Mouse (Mus musculus): Measurements from ENCODE around the gene Mbd3. TPM values are rescaled to one million over a fixed set of nuclear protein-coding genes. Genes with fewer than 3 reads are reported as not detected.

The Mbd3 gene
- total and polyA plus RNA-seq, 3 experiments: 41.7 to 244 (median 42.0) TPM

- Histone ChIP-seq H3K4me1 (ENCODE audit: insufficient read depth, low read depth, low read length) (peaks cover 66% of the 10 kb centered on the region), H3K4me3 (ENCODE audit: low read depth, low read length) (peak overlapping the region; percentile 62; the same call in 1 of the 2 replicates)
- TF ChIP-seq GATA2 (IDR thresholded peaks at IDR 0.05; ENCODE audit: borderline replicate concordance, low read depth, low read length) (no peak), POLR2AphosphoS5 (IDR thresholded peaks at IDR 0.05; ENCODE audit: insufficient replicate concordance, low read depth, low read length) (0 out of 2 replicates have a peak, but pooled peaks have one; percentile 18), GATA1 (IDR thresholded peaks at IDR 0.05; ENCODE audit: borderline replicate concordance, low read length) (no peak), TAL1 (conservative IDR thresholded peaks at IDR 0.05; ENCODE audit: low read depth, low read length) (no peak)
Observed at GRCm38 (mm10) chr10:80434823-80435222, 35.5 kb upstream of the Mbd3 start.

GRCm38 (mm10) chr10:80434233-80434592, 34.9 kb upstream of the Mbd3 start:
- DNase-seq (ENCODE audit: low spot score) (no peak), ATAC-seq (ENCODE audit: extremely low read depth, insufficient number of reproducible peaks, low FRiP score, poor library complexity, severe bottlenecking) (no peak)
- Histone ChIP-seq H3K36me3 (replicated peaks) (peaks cover 27% of the 10 kb centered on the region), H3K4me3 (ENCODE audit: low read depth, low read length) (peak overlapping the region; percentile 53; the same call in 1 of the 2 replicates), H3K9me3 (replicated peaks) (no peaks in the 10 kb centered on the region), H3K4me1 (ENCODE audit: insufficient read depth, low read depth, low read length) (peaks cover 68% of the 10 kb centered on the region), H3K27me3 (ENCODE audit: insufficient read depth, low read length) (peaks cover 4% of the 10 kb centered on the region; the same call in 1 of the 2 replicates)
- no peak for TF ChIP-seq CTCF (IDR thresholded peaks at IDR 0.05; ENCODE audit: low read depth, low read length)
- no peak for TF ChIP-seq POLR2AphosphoS5 (IDR thresholded peaks at IDR 0.05; ENCODE audit: insufficient replicate concordance, low read depth, low read length)
- no peak for TF ChIP-seq GATA1 (IDR thresholded peaks at IDR 0.05; ENCODE audit: borderline replicate concordance, low read length)
- no peak for TF ChIP-seq TAL1 (conservative IDR thresholded peaks at IDR 0.05; ENCODE audit: low read depth, low read length)
- TF ChIP-seq GATA2 (IDR thresholded peaks at IDR 0.05; ENCODE audit: borderline replicate concordance, low read depth, low read length): no peak

More at GRCm38 (mm10) chr10:80434823-80435222, 35.5 kb upstream of the Mbd3 start:
- DNase-seq (ENCODE audit: low spot score) (no peak), ATAC-seq (ENCODE audit: extremely low read depth, insufficient number of reproducible peaks, low FRiP score, poor library complexity, severe bottlenecking) (no peak)
- Histone ChIP-seq H3K36me3 (replicated peaks) (peaks cover 21% of the 10 kb centered on the region), H3K9me3 (replicated peaks) (no peaks in the 10 kb centered on the region), H3K27me3 (ENCODE audit: insufficient read depth, low read length) (peaks cover 4% of the 10 kb centered on the region; the same call in 1 of the 2 replicates)

DNA sequence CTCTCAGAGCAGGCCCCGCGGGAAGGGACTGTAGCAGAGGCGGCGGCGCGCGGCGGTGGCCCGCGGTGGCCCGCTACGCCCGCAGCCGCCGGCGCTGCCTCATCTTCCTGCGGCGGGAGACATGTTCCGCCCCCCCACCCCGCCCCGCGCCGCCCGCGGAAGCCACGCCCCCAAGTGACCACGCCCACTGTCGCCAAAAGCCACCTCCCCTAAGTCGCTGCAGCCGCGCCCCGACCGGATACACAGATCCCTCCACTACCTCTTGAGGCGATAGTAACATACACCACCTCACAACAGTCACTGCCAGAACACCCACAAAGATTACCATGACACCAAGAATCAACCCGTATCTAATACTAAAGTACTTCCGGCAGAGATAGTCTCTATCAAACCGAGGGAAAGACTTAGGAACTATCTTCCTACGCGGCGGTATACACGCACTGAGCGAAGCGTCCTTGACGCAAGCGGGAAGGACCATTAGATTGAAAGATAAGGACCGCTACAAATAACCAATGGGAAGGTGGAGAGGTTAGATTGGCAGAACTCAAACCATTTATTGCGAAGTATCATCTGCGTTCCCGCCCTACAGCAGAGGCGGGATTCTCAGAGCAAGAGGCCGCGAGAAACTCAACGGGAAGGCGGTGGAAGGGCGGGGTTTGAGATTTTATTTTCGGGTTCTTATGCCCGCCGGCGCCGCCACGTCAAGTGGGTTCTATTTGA, 34.3 kb upstream of the Mbd3 start, which contains the start of gene Tcf3:
Gene Tcf3, minus strand, starts transcription at position 135 of the 720 bp plus-strand sequence.
- TF ChIP-seq GATA2 (IDR thresholded peaks at IDR 0.05; ENCODE audit: borderline replicate concordance, low read depth, low read length) (peak; percentile 69; the same call in 1 of the 2 replicates), CTCF (IDR thresholded peaks at IDR 0.05; ENCODE audit: low read depth, low read length) (no peak), GATA1 (IDR thresholded peaks at IDR 0.05; ENCODE audit: borderline replicate concordance, low read length) (no peak)
- H3K36me3 ChIP-seq (replicated peaks): peaks cover 33% of the 10 kb centered on the region
- ATAC-seq (ENCODE audit: extremely low read depth, insufficient number of reproducible peaks, low FRiP score, poor library complexity, severe bottlenecking): peak; percentile 92
- H3K4me3 ChIP-seq (ENCODE audit: low read depth, low read length): peak within 1 kb of the TSS; percentile 97
- H3K4me1 ChIP-seq (ENCODE audit: insufficient read depth, low read depth, low read length): peaks cover 68% of the 10 kb centered on the region
- H3K27me3 ChIP-seq (ENCODE audit: insufficient read depth, low read length): peaks cover 4% of the 10 kb centered on the region; the same call in 1 of the 2 replicates
- H3K9me3 ChIP-seq (replicated peaks): no peaks in the 10 kb centered on the region
- DNase-seq (ENCODE audit: low spot score): peak; percentile 96

GRCm38 (mm10) chr10:80432936-80433512, 33.7 kb upstream of the Mbd3 start:
- ATAC-seq (ENCODE audit: extremely low read depth, insufficient number of reproducible peaks, low FRiP score, poor library complexity, severe bottlenecking): no peak
- no peak for DNase-seq (ENCODE audit: low spot score)
- peaks cover 69% of the 10 kb centered on the region for H3K4me1 ChIP-seq (ENCODE audit: insufficient read depth, low read depth, low read length)

GRCm38 (mm10) chr10:80432387-80432785, 33.0 kb upstream of the Mbd3 start:
- DNase-seq (ENCODE audit: low spot score) (no peak), ATAC-seq (ENCODE audit: extremely low read depth, insufficient number of reproducible peaks, low FRiP score, poor library complexity, severe bottlenecking) (no peak)
- H3K4me1 ChIP-seq (ENCODE audit: insufficient read depth, low read depth, low read length): peaks cover 70% of the 10 kb centered on the region
- no peaks in the 10 kb centered on the region for H3K27me3 ChIP-seq (ENCODE audit: insufficient read depth, low read length)
- H3K9me3 ChIP-seq (replicated peaks): no peaks in the 10 kb centered on the region
- H3K36me3 ChIP-seq (replicated peaks): peaks cover 46% of the 10 kb centered on the region
- H3K4me3 ChIP-seq (ENCODE audit: low read depth, low read length): peak overlapping the region; percentile 97
- TF ChIP-seq CTCF (IDR thresholded peaks at IDR 0.05; ENCODE audit: low read depth, low read length) (no peak), TAL1 (conservative IDR thresholded peaks at IDR 0.05; ENCODE audit: low read depth, low read length) (no peak), GATA2 (IDR thresholded peaks at IDR 0.05; ENCODE audit: borderline replicate concordance, low read depth, low read length) (no peak)

More at GRCm38 (mm10) chr10:80432936-80433512, 33.7 kb upstream of the Mbd3 start:
- H3K27me3 ChIP-seq (ENCODE audit: insufficient read depth, low read length): peaks cover 2% of the 10 kb centered on the region; the same call in 1 of the 2 replicates
- peaks cover 39% of the 10 kb centered on the region for H3K36me3 ChIP-seq (replicated peaks)
- peak overlapping the region; percentile 97 for H3K4me3 ChIP-seq (ENCODE audit: low read depth, low read length)
- no peaks in the 10 kb centered on the region for H3K9me3 ChIP-seq (replicated peaks)
- TF ChIP-seq GATA2 (IDR thresholded peaks at IDR 0.05; ENCODE audit: borderline replicate concordance, low read depth, low read length) (no peak), POLR2AphosphoS5 (IDR thresholded peaks at IDR 0.05; ENCODE audit: insufficient replicate concordance, low read depth, low read length) (no peak), GATA1 (IDR thresholded peaks at IDR 0.05; ENCODE audit: borderline replicate concordance, low read length) (no peak), CTCF (IDR thresholded peaks at IDR 0.05; ENCODE audit: low read depth, low read length) (no peak), TAL1 (conservative IDR thresholded peaks at IDR 0.05; ENCODE audit: low read depth, low read length) (no peak)

- Histone ChIP-seq H3K27me3 (ENCODE audit: insufficient read depth, low read length) (no peaks in the 10 kb centered on the region; the same call in 1 of the 2 replicates), H3K36me3 (replicated peaks) (peaks cover 52% of the 10 kb centered on the region)
- DNase-seq (ENCODE audit: low spot score): no peak
Observed at GRCm38 (mm10) chr10:80431570-80432386, 32.4 kb upstream of the Mbd3 start.

More at GRCm38 (mm10) chr10:80431570-80432386, 32.4 kb upstream of the Mbd3 start:
- ATAC-seq (ENCODE audit: extremely low read depth, insufficient number of reproducible peaks, low FRiP score, poor library complexity, severe bottlenecking): no peak
- peaks cover 5% of the 10 kb centered on the region; the same call in 1 of the 2 replicates for H3K9me3 ChIP-seq (replicated peaks)
- peaks cover 76% of the 10 kb centered on the region for H3K4me1 ChIP-seq (ENCODE audit: insufficient read depth, low read depth, low read length)
- peak overlapping the region; percentile 97 for H3K4me3 ChIP-seq (ENCODE audit: low read depth, low read length)
- TF ChIP-seq GATA1 (IDR thresholded peaks at IDR 0.05; ENCODE audit: borderline replicate concordance, low read length) (no peak), TAL1 (conservative IDR thresholded peaks at IDR 0.05; ENCODE audit: low read depth, low read length) (no peak), POLR2AphosphoS5 (IDR thresholded peaks at IDR 0.05; ENCODE audit: insufficient replicate concordance, low read depth, low read length) (no peak), GATA2 (IDR thresholded peaks at IDR 0.05; ENCODE audit: borderline replicate concordance, low read depth, low read length) (no peak), CTCF (IDR thresholded peaks at IDR 0.05; ENCODE audit: low read depth, low read length) (no peak)
